Comparison of ENCODE assay signal across 21 mouse cellular contexts in genomic region chr7:96222569-96222968, GRCm38 (mm10). TPM values are rescaled to one million over a fixed set of nuclear protein-coding genes. Genes with fewer than 3 reads are reported as not detected.
DNase-seq lines count a peak whose midpoint lies in the region; ATAC-seq lines count a peak whose summit lies in the region.
"Had no signal": no experiment of that assay in that cellular context is flagged by ENCODE, and none has a peak within 500 bp of the region (broad histone marks: within the 10 kb centered on the region; RNA-seq: fewer than 3 reads in every experiment).

No protein-coding gene starts in this region.

- peak; percentile 80 for ATAC-seq in frontal cortex, adult (ENCODE audit: low TSS enrichment)
- ATAC-seq: activated CD4-positive, CD25-positive, alpha-beta regulatory T cell, adult 4 months; CD4-positive, CD25-positive, alpha-beta regulatory T cell, adult 4 months; Patski had no signal

- no peak for DNase-seq in frontal cortex, postnatal 10 days (ENCODE audit: low spot score in 2 of 2)
- peak; percentile 55 for DNase-seq in heart, adult 11 months
- no peak for DNase-seq in heart, adult 18-20 months
- peak; percentile 49 for DNase-seq in retina, postnatal 1 day
- no peak for DNase-seq in retina, embryonic 14.5 days (ENCODE audit: low spot score)
- peak; percentile 30 for DNase-seq in adipocyte (ENCODE audit: low spot score)
- DNase-seq in cerebellum, adult 8-10 months, result no peak
- DNase-seq: adrenal gland, adult 2 months; adrenal gland, adult 8-10 months; adrenal gland, postnatal 10 days; adrenal gland, postnatal 14 days; adrenal gland, postnatal 25 days; adrenal gland, postnatal 36 days; B cell, adult 2 months; cerebellum, adult 11 months; cerebellum, adult 11-12 months; cerebellum, adult 18-20 months had no signal

RNA-seq across cellular contexts. Expression of gene Tenm4, which starts 51.5 kb away (rescaled TPM):
- 1 to 10 TPM; 1.2 to 2.2 TPM for total RNA-seq in heart, adult 18-20 months (2021)

Comparison
In these comparisons a context has a peak if more than half of its experiments do, and no peak if none do; other contexts are left out.
1. DNase-seq: peak in heart, adult 11 months (single experiment), retina, postnatal 1 day (single experiment) and adipocyte (single experiment); none in frontal cortex, postnatal 10 days (0 of 2), heart, adult 18-20 months (0 of 2), retina, embryonic 14.5 days (single experiment) and cerebellum, adult 8-10 months (single experiment).